ENCODE assay signal across 11 mouse cellular contexts in genomic region chr12:82126796-82127195, GRCm38 (mm10).
"Had no signal": no experiment of that assay in that cellular context is flagged by ENCODE, and none has a peak within 500 bp of the region (broad histone marks: within the 10 kb centered on the region; RNA-seq: fewer than 3 reads in every experiment).

No protein-coding gene starts in this region.

- DNase-seq: right cerebral cortex, adult 18-20 months; right cerebral cortex, postnatal 14 days; right cerebral cortex, postnatal 25 days; right cerebral cortex, postnatal 4 days; spleen, adult 18-20 months; thymus, adult 18-20 months; thymus, adult 2 months; thymus, postnatal 14 days; thymus, postnatal 25 days; thymus, postnatal 36 days; thymus, postnatal 4 days had no signal
